Mouse (Mus musculus) C2C12 (cell line): ENCODE data around the gene Tpgs1.

Source experiments
- CTCF ChIP-seq: IDR thresholded peaks from one replicate; pipeline ENCODE4 v1.5.1; 2011; ENCODE audit not compliant: control insufficient read depth, insufficient read depth, insufficient read length
- FOSL1 ChIP-seq: IDR thresholded peaks from one replicate; pipeline ENCODE4 v1.8.0; 2011; ENCODE audit warnings: mild to moderate bottlenecking, low read length; ENCODE audit not compliant: poor library complexity, insufficient read depth, severe bottlenecking
- MYOG ChIP-seq: IDR thresholded peaks from one replicate; pipeline ENCODE4 v1.6.1; 2011; ENCODE audit not compliant: control insufficient read depth, insufficient read length; ENCODE audit errors: extremely low read depth

- TF ChIP-seq CTCF (no peak), MYOG (no peak), FOSL1 (no peak)
These were observed 14.2 kb upstream of the Tpgs1 start for GRCm38 (mm10) chr10:79654946-79655395.
